Mouse (Mus musculus): ENCODE results near the gene Arhgap31.

DNA sequence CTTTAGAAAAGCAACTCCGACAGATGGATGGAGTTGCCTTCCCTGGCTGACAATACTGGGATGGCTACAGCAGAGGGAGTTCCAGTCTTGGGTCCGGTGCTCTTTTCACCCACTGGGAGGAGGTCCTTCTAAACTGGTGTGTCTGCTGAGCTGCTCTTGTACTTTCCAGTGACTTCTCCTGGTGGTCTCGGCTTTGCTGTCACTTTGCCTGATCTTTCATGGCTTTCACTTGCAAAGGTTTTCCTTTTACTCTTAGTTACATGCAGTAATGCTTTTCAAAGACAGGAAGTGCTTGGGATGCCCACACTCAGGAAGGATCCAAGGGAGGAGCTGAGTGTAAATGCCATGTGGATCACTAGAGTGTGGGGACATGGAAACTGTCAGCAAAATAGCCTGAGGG lies 121.6 kb downstream of the Arhgap31 start:
- TF ChIP-seq GATA1 (IDR thresholded peaks at IDR 0.05; ENCODE audit: borderline replicate concordance, low read length) (no peak), FLI1 (IDR thresholded peaks at IDR 0.05; ENCODE audit: low read length) (no peak)

All from megakaryocyte, embryonic 14.5 days (primary cell).